ENCODE assay signal across 1 mouse cellular context in the genomic region with DNA sequence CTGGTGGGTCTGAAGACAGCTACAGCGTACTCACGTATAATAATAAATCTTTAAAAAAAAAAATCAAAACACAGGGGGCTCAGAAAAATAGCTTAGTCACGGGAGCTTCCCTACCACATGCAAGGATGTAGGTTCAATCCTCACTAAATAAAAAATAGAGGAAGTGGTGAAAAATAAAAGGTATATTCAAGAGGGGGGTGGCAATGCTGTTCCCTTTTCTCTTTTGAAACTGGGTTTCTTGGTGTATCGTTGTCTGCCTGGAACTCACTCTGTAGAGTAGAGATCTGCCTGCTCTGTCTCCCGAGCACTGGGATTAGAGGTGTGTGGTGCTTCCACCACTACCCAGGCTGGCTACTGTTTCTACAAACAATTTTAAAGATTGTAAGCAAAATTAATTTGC.
TF ChIP-seq lines count a peak whose summit lies in the region.

No protein-coding gene starts in this region.

TF ChIP-seq in CH12.LX, 34 proteins besides CTCF, POLR2A, EP300 and RAD21 (continued from another document):
- TF ChIP-seq IRF4 (IDR thresholded peaks at IDR 0.05; ENCODE audit: low read depth, low read length) (no peak), UBTF (IDR thresholded peaks at IDR 0.05; ENCODE audit: low read depth, low read length) (no peak), JUND (conservative IDR thresholded peaks at IDR 0.05; ENCODE audit: low read depth, low read length) (no peak), CHD2 (IDR thresholded peaks at IDR 0.05; ENCODE audit: low read length) (no peak), MXI1 (IDR thresholded peaks at IDR 0.05; ENCODE audit: low read depth, low read length) (no peak), ZC3H11A (IDR thresholded peaks at IDR 0.05; ENCODE audit: low read depth, low read length) (no peak), MYC (IDR thresholded peaks at IDR 0.05; ENCODE audit: low read depth, low read length) (no peak), BHLHE40 (IDR thresholded peaks at IDR 0.05; ENCODE audit: low read depth, low read length) (no peak)
TF ChIP-seq in CH12.LX: peak in this region for 0.
